Mouse (Mus musculus) MEL (cell line): ENCODE results near the gene Col26a1.

Experiments
- CTCF ChIP-seq, 3 experiments: IDR thresholded peaks in 2 of 3; conservative IDR thresholded peaks in 1 of 3; 2 replicates each; pipeline ENCODE4 v1.5.1; 2011 to 2012; ENCODE audit warnings: low read length in 3 of 3, low read depth in 2 of 3, mild to moderate bottlenecking in 2 of 3, improper control_type of control experiment in 1 of 3, inconsistent platforms in 1 of 3, mixed read lengths in 1 of 3, moderate library complexity in 1 of 3; ENCODE audit not compliant: control insufficient read depth in 1 of 3, insufficient read depth in 1 of 3, poor library complexity in 1 of 3, severe bottlenecking in 1 of 3
- EP300 ChIP-seq, 2 experiments: IDR thresholded peaks; 2 replicates each; pipeline ENCODE4 v1.6.1; 2011; ENCODE audit warnings: improper control_type of control experiment in 2 of 2, low read length in 2 of 2, low read depth in 1 of 2, mild to moderate bottlenecking in 1 of 2
- MAX ChIP-seq: IDR thresholded peaks from 2 replicates; pipeline ENCODE4 v1.6.1; 2011; ENCODE audit warnings: low read length, improper control_type of control experiment
- MXI1 ChIP-seq: IDR thresholded peaks from 2 replicates; pipeline ENCODE4 v1.6.1; 2011; ENCODE audit warnings: mild to moderate bottlenecking, low read depth, low read length, improper control_type of control experiment
- POLR2A ChIP-seq, 2 experiments: IDR thresholded peaks; 2 replicates each; pipeline ENCODE4 v1.6.1; 2011 to 2012; ENCODE audit warnings: low read length in 2 of 2, mild to moderate bottlenecking in 2 of 2, control low read depth in 1 of 2, improper control_type of control experiment in 1 of 2, low read depth in 1 of 2, moderate library complexity in 1 of 2; ENCODE audit not compliant: control insufficient read depth in 1 of 2, insufficient read depth in 1 of 2, poor library complexity in 1 of 2
- RAD21 ChIP-seq: IDR thresholded peaks from 2 replicates; pipeline ENCODE4 v1.6.1; 2011; ENCODE audit warnings: mild to moderate bottlenecking, low read depth, low read length, improper control_type of control experiment
- RCOR1 ChIP-seq: IDR thresholded peaks from 2 replicates; pipeline ENCODE4 v1.6.1; 2012; ENCODE audit warnings: low read depth, mild to moderate bottlenecking, inconsistent platforms, low read length, improper control_type of control experiment
- USF1 ChIP-seq: IDR thresholded peaks from 2 replicates; pipeline ENCODE4 v1.6.1; 2014; ENCODE audit warnings: low read depth, mild to moderate bottlenecking, inconsistent platforms, low read length, improper control_type of control experiment, moderate library complexity
- USF2 ChIP-seq, 2 experiments: IDR thresholded peaks; 2 replicates each; pipeline ENCODE4 v1.6.1; 2011 to 2012; ENCODE audit warnings: improper control_type of control experiment in 2 of 2, low read length in 2 of 2, borderline replicate concordance in 1 of 2, inconsistent platforms in 1 of 2, low read depth in 1 of 2, mild to moderate bottlenecking in 1 of 2; ENCODE audit not compliant: insufficient read depth in 1 of 2
- ZC3H11A ChIP-seq: IDR thresholded peaks from 2 replicates; pipeline ENCODE4 v1.6.1; 2012; ENCODE audit warnings: low read depth, mild to moderate bottlenecking, inconsistent platforms, low read length, improper control_type of control experiment
- ZKSCAN1 ChIP-seq: IDR thresholded peaks from 2 replicates; pipeline ENCODE4 v1.6.1; 2012; ENCODE audit warnings: low read depth, mild to moderate bottlenecking, inconsistent platforms, low read length, improper control_type of control experiment, moderate library complexity

DNA sequence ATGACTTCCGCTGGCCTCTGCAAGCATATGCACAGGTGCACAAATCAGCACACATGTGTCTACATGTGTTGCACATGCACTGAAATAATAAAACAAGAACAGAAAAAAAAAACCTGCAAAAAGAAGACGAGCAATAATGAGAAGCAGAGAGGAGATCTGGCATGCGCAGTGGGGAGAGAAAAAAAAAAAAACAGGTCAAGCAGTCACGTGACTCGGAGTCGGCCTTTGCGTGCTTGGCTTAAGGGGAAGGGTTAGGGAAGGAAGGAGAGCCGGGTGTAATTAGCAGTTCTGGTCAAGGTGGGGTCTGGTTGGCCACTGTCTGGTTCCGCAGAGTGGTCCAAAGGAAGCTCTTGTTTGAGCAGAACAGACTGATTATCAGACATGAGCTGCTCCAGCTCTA is 115.7 kb downstream of the Col26a1 start:
- TF ChIP-seq EP300 (IDR thresholded peaks at IDR 0.05; ENCODE audit: low read depth in 1 of 2, low read length in 2 of 2): no peak
- no peak for TF ChIP-seq POLR2A (IDR thresholded peaks at IDR 0.05; ENCODE audit: control insufficient read depth in 1 of 2, insufficient read depth in 1 of 2, low read depth in 1 of 2, low read length in 2 of 2, poor library complexity in 1 of 2)
- no peak for TF ChIP-seq RCOR1
- TF ChIP-seq CTCF (IDR thresholded peaks at IDR 0.05 in 2 of 3, conservative IDR thresholded peaks at IDR 0.05 in 1 of 3; ENCODE audit: control insufficient read depth in 1 of 3, insufficient read depth in 1 of 3, low read depth in 2 of 3, low read length in 3 of 3, poor library complexity in 1 of 3, severe bottlenecking in 1 of 3): no peak
- no peak for TF ChIP-seq USF1
- no peak for TF ChIP-seq RAD21
- TF ChIP-seq MAX: no peak
- TF ChIP-seq ZKSCAN1: no peak
- no peak for TF ChIP-seq USF2 (IDR thresholded peaks at IDR 0.05; ENCODE audit: borderline replicate concordance in 1 of 2, insufficient read depth in 1 of 2, low read depth in 1 of 2, low read length in 2 of 2)
- TF ChIP-seq ZC3H11A: no peak
- TF ChIP-seq MXI1: no peak
